Mouse (Mus musculus) E14TG2a.4 (cell line): ENCODE measurements around the gene Pik3cd.

Source experiments
- CTCF ChIP-seq: conservative IDR thresholded peaks from 2 replicates; pipeline ENCODE4 v1.5.1; 2014; ENCODE audit warnings: low read length
- NANOG ChIP-seq: IDR thresholded peaks from 2 replicates; pipeline ENCODE4 v1.6.1; 2014; ENCODE audit warnings: borderline replicate concordance, low read length, mixed read lengths
- POU5F1 ChIP-seq: IDR thresholded peaks from 2 replicates; pipeline ENCODE4 v1.6.1; 2014; ENCODE audit warnings: low read length, borderline replicate concordance

GRCm38 (mm10) chr4:149735624-149736250 is 33.4 kb upstream of the Pik3cd start:
- no peak for TF ChIP-seq CTCF
- no peak for TF ChIP-seq NANOG
- no peak for TF ChIP-seq POU5F1
